Mouse (Mus musculus) MEL (cell line): ENCODE measurements at regions not wholly inside any gene's neighbourhood (a gene's known extent, or its start where the extent isn't known, plus 50 kb on each side); places are given as distances from the start of the nearest gene placed in this dataset.

Source experiments
- CTCF ChIP-seq, 3 experiments: IDR thresholded peaks in 2 of 3; conservative IDR thresholded peaks in 1 of 3; 2 replicates each; pipeline ENCODE4 v1.5.1; 2011 to 2012; ENCODE audit warnings: low read length in 3 of 3, low read depth in 2 of 3, mild to moderate bottlenecking in 2 of 3, improper control_type of control experiment in 1 of 3, inconsistent platforms in 1 of 3, mixed read lengths in 1 of 3, moderate library complexity in 1 of 3; ENCODE audit not compliant: control insufficient read depth in 1 of 3, insufficient read depth in 1 of 3, poor library complexity in 1 of 3, severe bottlenecking in 1 of 3
- TAL1 ChIP-seq: IDR thresholded peaks from 2 replicates; pipeline ENCODE4 v1.6.1; 2012; ENCODE audit warnings: mild to moderate bottlenecking, inconsistent platforms, low read length, moderate library complexity, mixed read lengths
- ZKSCAN1 ChIP-seq: IDR thresholded peaks from 2 replicates; pipeline ENCODE4 v1.6.1; 2012; ENCODE audit warnings: low read depth, mild to moderate bottlenecking, inconsistent platforms, low read length, improper control_type of control experiment, moderate library complexity
- ZMIZ1 ChIP-seq: IDR thresholded peaks from 2 replicates; pipeline ENCODE4 v1.6.1; 2012; ENCODE audit warnings: low read depth, mild to moderate bottlenecking, inconsistent platforms, low read length, improper control_type of control experiment, moderate library complexity

DNA sequence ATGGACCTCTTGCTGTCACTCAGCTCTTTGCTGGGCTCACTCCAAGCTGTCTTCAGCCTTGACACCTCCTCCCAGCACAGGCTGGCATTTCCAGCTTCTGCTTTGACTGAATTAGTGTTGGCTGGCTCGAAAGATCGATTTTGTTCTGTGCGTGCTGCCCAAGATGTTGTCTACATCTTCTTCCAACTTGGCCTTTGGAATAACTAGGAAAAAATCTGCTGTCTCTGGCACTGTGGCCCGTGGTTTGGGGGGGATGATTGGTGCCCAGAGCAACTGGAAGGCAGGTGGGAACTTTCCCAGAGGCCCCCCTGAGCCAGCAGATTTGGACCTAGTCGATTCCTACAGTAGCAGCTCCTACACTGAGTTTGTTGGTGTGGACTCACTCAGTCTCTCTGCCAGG, 76.9 kb downstream of the Psmg1 start:
- TF ChIP-seq ZKSCAN1 (no peak), TAL1 (no peak), CTCF (IDR thresholded peaks at IDR 0.05 in 2 of 3, conservative IDR thresholded peaks at IDR 0.05 in 1 of 3; ENCODE audit: control insufficient read depth in 1 of 3, insufficient read depth in 1 of 3, low read depth in 2 of 3, low read length in 3 of 3, poor library complexity in 1 of 3, severe bottlenecking in 1 of 3) (no peak), ZMIZ1 (no peak)
